8 mouse cellular contexts compared by ENCODE assay signal in genomic region chr9:103365290-103366247, GRCm38 (mm10). TPM values are rescaled to one million over a fixed set of nuclear protein-coding genes. Genes with fewer than 3 reads are reported as not detected.
DNase-seq lines count a peak whose midpoint lies in the region; ATAC-seq and TF ChIP-seq lines count a peak whose summit lies in the region.

TSS of gene Cdv3 (minus strand) at chr9:103365840.

- H3K4me3 ChIP-seq in hindbrain, embryonic 10.5 days, result peak within 1 kb of the TSS; percentile 75
- peak within 1 kb of the TSS; percentile 80 for H3K4me3 ChIP-seq in lung, postnatal 0 days (ENCODE audit: low read depth, low read length)

- TF ChIP-seq EP300 in lung, postnatal 0 days (IDR thresholded peaks at IDR 0.05), result no peak

- peaks cover 43% of the 10 kb centered on the region for H3K36me3 ChIP-seq in hindbrain, embryonic 10.5 days
- H3K36me3 ChIP-seq in lung, postnatal 0 days (ENCODE audit: insufficient read depth, low read length), result no peaks in the 10 kb centered on the region

- H3K9me3 ChIP-seq in hindbrain, embryonic 10.5 days, result no peaks in the 10 kb centered on the region
- H3K9me3 ChIP-seq in lung, postnatal 0 days (ENCODE audit: low read length), result no peaks in the 10 kb centered on the region

- peak within 1 kb of the TSS; percentile 99 for H3K27ac ChIP-seq in hindbrain, embryonic 10.5 days
- H3K27ac ChIP-seq in lung, postnatal 0 days (ENCODE audit: low read length), result peak within 1 kb of the TSS; percentile 98

- peak; percentile 99 for DNase-seq in MN1 (ENCODE audit: low spot score)
- DNase-seq in cerebellum, adult 9-10 months, result peak; percentile 100
- peak; percentile 99 for DNase-seq in hindbrain, embryonic 10.5 days (ENCODE audit: low spot score)
- peak; percentile 100 for DNase-seq in layer of hippocampus, adult 9-11 months
- DNase-seq in lung, postnatal 0 days (ENCODE audit: low spot score), result peak; percentile 100
- DNase-seq in ovary, postnatal 14 days (ENCODE audit: low spot score), result peak; percentile 93
- peak; percentile 99 for DNase-seq in thymus, postnatal 14 days

- peak; percentile 23 for TF ChIP-seq CTCF in lung, postnatal 0 days (IDR thresholded peaks at IDR 0.05)

- H3K4me1 ChIP-seq in hindbrain, embryonic 10.5 days (replicated peaks), result peaks cover 44% of the 10 kb centered on the region
- peaks cover 6% of the 10 kb centered on the region; the same call in 1 of the 2 replicates for H3K4me1 ChIP-seq in lung, postnatal 0 days (ENCODE audit: insufficient read depth, low read depth, low read length)

- peak; percentile 97 for ATAC-seq in frontal cortex, adult (ENCODE audit: low TSS enrichment)
- peak; percentile 97 for ATAC-seq in lung, postnatal 0 days

- H3K27me3 ChIP-seq in hindbrain, embryonic 10.5 days (ENCODE audit: insufficient read depth, poor library complexity, severe bottlenecking), result no peaks in the 10 kb centered on the region
- H3K27me3 ChIP-seq in lung, postnatal 0 days (replicated peaks; ENCODE audit: insufficient read depth, low read length), result no peaks in the 10 kb centered on the region

- peak within 1 kb of the TSS; percentile 99 for H3K9ac ChIP-seq in lung, postnatal 0 days (replicated peaks; ENCODE audit: low read depth)

- WGBS in hindbrain, embryonic 10.5 days, result 2% methylated on average over 95 of the region's 95 CpGs
- 3% methylated on average over 62 of the region's 95 CpGs for WGBS in lung, postnatal 0 days

- H3K4me2 ChIP-seq in lung, postnatal 0 days (replicated peaks; ENCODE audit: low read depth, low read length), result peak within 1 kb of the TSS; percentile 71

RNA-seq across cellular contexts. Expression of gene Cdv3, which starts in this region (rescaled TPM):
- polyA plus RNA-seq in hindbrain, embryonic 10.5 days (2016; fragmentation: Nextera tagmentation; extraction: Ambion mirVana), result 150 and 153 TPM in 2 replicates
- polyA plus RNA-seq in lung, postnatal 0 days (2015; fragmentation: Nextera tagmentation; extraction: Ambion mirVana), result 60.2 and 63.9 TPM in 2 replicates

Comparison
In these comparisons a context has a peak if more than half of its experiments do, and no peak if none do; other contexts are left out.
1. Peak in every context shown above with its lines: DNase-seq, ATAC-seq, H3K4me3 ChIP-seq and H3K27ac ChIP-seq.